In the genomic region with DNA sequence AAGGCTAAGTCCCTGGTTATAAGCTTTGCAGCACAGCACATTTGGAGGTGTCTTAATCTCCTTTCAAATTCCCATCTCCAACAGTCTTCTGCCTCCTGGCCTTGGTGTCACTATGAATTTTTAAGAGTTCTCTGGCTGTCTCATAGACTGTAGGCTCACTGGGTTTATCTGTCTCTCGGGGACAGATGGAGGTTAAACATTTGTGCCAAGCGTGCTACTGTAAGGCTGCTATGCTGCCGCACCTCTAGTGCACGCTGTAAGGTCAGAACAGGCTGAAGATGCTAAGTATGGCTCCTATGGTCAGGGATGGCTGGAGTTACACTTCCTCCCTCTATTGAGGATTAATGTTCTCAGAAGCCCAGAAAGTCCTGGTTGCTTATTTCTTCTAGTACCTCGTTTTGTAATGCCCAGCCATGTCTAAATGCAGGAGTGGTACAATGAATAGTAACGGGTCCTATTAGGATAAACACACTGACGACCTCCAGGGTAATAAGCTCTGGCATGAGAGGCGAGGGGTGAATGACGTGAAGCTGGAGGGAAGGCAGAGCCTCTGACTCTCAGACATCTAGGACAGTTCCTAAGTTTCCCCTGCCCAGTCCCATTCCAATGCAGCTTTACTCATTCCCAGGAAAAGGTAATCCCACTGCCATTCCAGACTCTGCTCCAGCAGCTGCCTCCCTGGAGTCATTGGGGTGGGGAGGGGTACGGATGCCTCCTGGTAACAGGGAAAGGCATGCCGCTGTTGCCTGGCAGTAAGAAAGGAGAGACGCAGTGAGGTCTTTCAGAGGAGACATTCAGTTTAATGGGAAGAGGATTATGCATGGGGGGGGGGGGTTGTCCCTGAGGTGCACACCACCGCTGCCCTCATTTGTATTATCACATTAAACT, we compare ENCODE assay signal across 12 mouse cellular contexts. TPM values are rescaled to one million over a fixed set of nuclear protein-coding genes. Genes with fewer than 3 reads are reported as not detected.
A peak's percentile ranks its signal among the peaks of the same experiment; 100 is the strongest.
DNase-seq lines count a peak whose midpoint lies in the region; ATAC-seq and TF ChIP-seq lines count a peak whose summit lies in the region.
"Had no signal": no experiment of that assay in that cellular context is flagged by ENCODE, and none has a peak within 500 bp of the region (broad histone marks: within the 10 kb centered on the region; RNA-seq: fewer than 3 reads in every experiment).

No protein-coding gene starts in this region.

- no peaks in the 10 kb centered on the region for H3K27me3 ChIP-seq in forebrain, postnatal 0 days (ENCODE audit: insufficient read depth, low read length)
- no peaks in the 10 kb centered on the region for H3K27me3 ChIP-seq in midbrain, embryonic 14.5 days (ENCODE audit: control insufficient read depth, insufficient read depth, low read length)
- H3K27me3 ChIP-seq: Patski had no signal

- no peak for TF ChIP-seq CTCF in forebrain, postnatal 0 days (IDR thresholded peaks at IDR 0.05; ENCODE audit: low read depth)

- peak overlapping the region; percentile 35; the same call in 1 of the 2 replicates for H3K27ac ChIP-seq in forebrain, postnatal 0 days (ENCODE audit: low read depth, low read length)
- H3K27ac ChIP-seq in midbrain, embryonic 14.5 days (replicated peaks; ENCODE audit: low read depth, low read length): peak overlapping the region; percentile 82

- H3K4me2 ChIP-seq in forebrain, postnatal 0 days (ENCODE audit: low read depth): no peak overlapping the region
- peak overlapping the region; percentile 42 for H3K4me2 ChIP-seq in midbrain, embryonic 14.5 days (ENCODE audit: low read length)

- peak; percentile 27 for DNase-seq in adrenal gland, adult 2 months
- no peak for DNase-seq in adrenal gland, postnatal 4 days (ENCODE audit: low spot score in 2 of 2)
- peak; percentile 48 for DNase-seq in brain, adult 2 months (ENCODE audit: low read depth, low spot score)
- DNase-seq in forebrain, postnatal 0 days: no peak
- peak; percentile 74 for DNase-seq in midbrain, embryonic 14.5 days
- no peak for DNase-seq in thymus, postnatal 36 days
- no peak for DNase-seq in cerebellum, postnatal 4 days (ENCODE audit: low spot score in 2 of 2)
- no peak for DNase-seq in urinary bladder, postnatal 14 days (ENCODE audit: low spot score)
- DNase-seq: cerebellum, adult 11 months; kidney, adult 2 months; liver had no signal

- H3K9ac ChIP-seq in forebrain, postnatal 0 days: no peak overlapping the region
- H3K9ac ChIP-seq in midbrain, embryonic 14.5 days (replicated peaks; ENCODE audit: low read length): peak overlapping the region; percentile 38

- peaks cover 12% of the 10 kb centered on the region; the same call in 1 of the 2 replicates for H3K4me1 ChIP-seq in forebrain, postnatal 0 days (ENCODE audit: insufficient read depth)
- H3K4me1 ChIP-seq in midbrain, embryonic 14.5 days (ENCODE audit: control insufficient read depth, insufficient read depth, low read length): peaks cover 33% of the 10 kb centered on the region

- no peak overlapping the region for H3K4me3 ChIP-seq in forebrain, postnatal 0 days (ENCODE audit: low read depth, low read length)
- H3K4me3 ChIP-seq in midbrain, embryonic 14.5 days (replicated peaks; ENCODE audit: low read depth, low read length): no peak overlapping the region

- 32% methylated on average over 13 of the region's 13 CpGs for WGBS in forebrain, postnatal 0 days
- WGBS in midbrain, embryonic 14.5 days: 12% methylated on average over 13 of the region's 13 CpGs

- H3K9me3 ChIP-seq in forebrain, postnatal 0 days (ENCODE audit: low read length): no peaks in the 10 kb centered on the region
- H3K9me3 ChIP-seq in midbrain, embryonic 14.5 days (ENCODE audit: control insufficient read depth, low read length): no peaks in the 10 kb centered on the region

- ATAC-seq in forebrain, postnatal 0 days: peak; percentile 76
- ATAC-seq in midbrain, embryonic 14.5 days (ENCODE audit: low FRiP score, low TSS enrichment): peak; percentile 64
- ATAC-seq: Patski had no signal

- 0 out of 2 replicates have a peak, but pooled peaks cover 4% of the 10 kb centered on the region for H3K36me3 ChIP-seq in forebrain, postnatal 0 days (ENCODE audit: insufficient read depth)
- H3K36me3 ChIP-seq in midbrain, embryonic 14.5 days (ENCODE audit: control insufficient read depth, insufficient read depth, low read length): no peaks in the 10 kb centered on the region

RNA-seq across cellular contexts. Expression of gene Bcar1, which starts 43.3 kb away (rescaled TPM):
- total RNA-seq in adrenal gland, adult 2 months (2021): 10 to 100 TPM; 76.9 to 91.2 TPM
- polyA plus RNA-seq in adrenal gland, adult 2 months (2012; rRNA removed): 204 and 210 TPM in 2 replicates
- total RNA-seq in adrenal gland, postnatal 4 days (2021): 10 to 100 TPM; 94.4 to 94.5 TPM
- total RNA-seq in forebrain, postnatal 0 days (2014; rRNA removed): 53.4 and 60.3 TPM in 2 replicates
- polyA plus RNA-seq in forebrain, postnatal 0 days (2015; fragmentation: Nextera tagmentation; extraction: Ambion mirVana): 43.4 and 47.0 TPM in 2 replicates
- 43.7 and 52.7 TPM in 2 replicates for polyA plus RNA-seq in midbrain, embryonic 14.5 days (2014; fragmentation: Nextera tagmentation; extraction: Ambion mirVana)

Comparison
In these comparisons a context has a peak if more than half of its experiments do, and no peak if none do; other contexts are left out.
1. DNase-seq: peak in adrenal gland, adult 2 months (single experiment), brain, adult 2 months (single experiment) and midbrain, embryonic 14.5 days (single experiment); none in adrenal gland, postnatal 4 days (0 of 2), forebrain, postnatal 0 days (single experiment), thymus, postnatal 36 days (0 of 2), cerebellum, postnatal 4 days (0 of 2) and urinary bladder, postnatal 14 days (single experiment).